Mouse (Mus musculus) heart, adult 11 months (tissue): ENCODE data around the gene Epha8.

Experiments
- DNase-seq: peaks from one replicate; pipeline ENCODE4 v3.0.0; 2022

Gene Epha8

GRCm38 (mm10) chr4:136956751-136957446 is at the start of gene Epha8:
Epha8 (minus strand) TSS chr4:136956816.
- DNase-seq = no peak

GRCm38 (mm10) chr4:137001825-137002224 is 45.2 kb upstream of the Epha8 start:
- no peak for DNase-seq

- DNase-seq = no peak
These were observed 44.4 kb upstream of the Epha8 start for GRCm38 (mm10) chr4:137001020-137001419.

GRCm38 (mm10) chr4:136998371-136998770 is 41.8 kb upstream of the Epha8 start:
- DNase-seq = no peak

- DNase-seq = no peak
These were observed 41.2 kb upstream of the Epha8 start for GRCm38 (mm10) chr4:136997723-136998345.

GRCm38 (mm10) chr4:136996933-136997332 is 40.3 kb upstream of the Epha8 start:
- DNase-seq = no peak

DNA sequence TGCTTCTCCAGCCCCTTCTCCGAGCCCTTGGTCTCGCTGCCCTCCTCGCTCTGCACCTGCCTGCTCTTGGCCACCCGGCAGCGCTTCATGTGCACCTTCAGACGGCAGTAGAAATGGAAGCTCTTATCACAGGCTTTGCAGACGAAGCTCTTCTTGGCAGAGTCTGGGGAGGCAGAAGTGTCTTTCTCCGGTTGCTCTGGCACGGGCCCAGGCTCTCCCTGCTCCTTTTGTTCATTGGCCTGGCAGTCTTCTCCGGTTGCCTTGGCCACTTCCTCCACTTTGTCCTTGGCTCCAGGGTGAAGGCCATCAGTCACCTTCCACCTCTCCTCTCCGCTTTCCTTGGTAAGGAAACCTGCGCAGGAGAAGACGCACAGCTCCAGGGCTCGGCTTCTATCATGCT is 38.7 kb upstream of the Epha8 start:
- DNase-seq = no peak

GRCm38 (mm10) chr4:136981993-136982695 is 25.5 kb upstream of the Epha8 start:
- no peak for DNase-seq

DNA sequence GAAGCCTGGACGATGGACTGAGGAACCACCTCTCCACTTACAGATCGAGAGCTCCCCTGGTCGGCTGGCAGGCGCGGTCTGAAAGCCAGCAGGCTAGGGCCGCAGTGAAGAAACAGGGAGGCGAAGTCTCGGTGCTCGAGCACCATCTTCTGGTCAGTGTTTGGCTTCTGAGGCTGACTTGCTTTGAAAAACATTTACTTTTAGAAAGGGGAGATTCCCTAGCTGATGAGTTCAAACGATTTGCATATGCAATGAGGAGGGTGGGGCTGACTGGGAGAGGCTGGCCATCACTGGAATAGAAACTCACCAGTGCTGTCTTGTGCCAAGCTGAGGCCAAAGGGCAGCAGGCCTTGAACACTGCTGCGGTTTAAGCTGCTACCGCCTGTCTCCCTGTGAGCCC is 24.7 kb upstream of the Epha8 start:
- DNase-seq = no peak

- DNase-seq = no peak
These were observed 24.3 kb upstream of the Epha8 start for GRCm38 (mm10) chr4:136980921-136981320.

GRCm38 (mm10) chr4:136977244-136977643 is 20.6 kb upstream of the Epha8 start:
- no peak for DNase-seq

GRCm38 (mm10) chr4:136970939-136971338 is 14.3 kb upstream of the Epha8 start:
- no peak for DNase-seq

GRCm38 (mm10) chr4:136969503-136970276 is 13.1 kb upstream of the Epha8 start:
- no peak for DNase-seq

DNA sequence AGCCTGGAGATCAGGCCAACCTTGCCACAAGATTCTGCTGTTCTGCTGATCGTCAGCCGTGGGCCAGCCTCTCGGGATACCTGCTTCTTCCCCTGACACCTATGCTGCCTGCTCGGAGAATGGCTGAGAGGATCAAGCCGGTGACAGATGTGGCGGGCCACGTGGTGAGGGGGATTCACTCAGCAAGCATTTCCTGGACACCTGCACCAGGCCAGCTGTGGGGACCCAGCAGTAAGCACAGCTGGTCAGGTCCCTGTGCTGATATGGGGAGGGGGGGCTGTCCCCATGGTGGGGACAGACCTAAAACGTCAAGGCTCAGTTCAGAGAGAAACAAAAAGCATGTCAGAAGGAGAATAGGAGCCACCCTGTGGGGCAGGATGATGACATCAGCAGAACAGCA is 12.5 kb upstream of the Epha8 start:
- DNase-seq = no peak

DNA sequence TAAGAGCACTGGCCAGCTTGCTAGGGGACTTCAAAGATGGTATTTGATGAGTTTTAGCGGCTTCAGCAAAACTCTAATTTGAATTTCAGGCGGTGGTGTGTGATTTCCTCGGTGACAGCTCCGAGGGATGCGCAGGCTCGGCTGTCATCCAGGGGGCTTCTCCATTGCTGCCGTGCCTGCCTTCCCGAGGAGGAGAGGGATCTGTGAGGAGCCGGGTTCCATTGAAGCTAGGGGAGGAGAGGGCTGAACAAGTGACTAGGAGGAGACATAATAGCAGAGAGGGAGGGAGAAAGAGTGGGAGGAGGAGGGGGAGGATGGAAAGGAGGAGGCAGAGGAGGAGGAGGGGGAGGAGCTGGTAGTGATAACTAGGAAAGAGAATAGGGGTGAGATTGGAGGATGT is 10.9 kb upstream of the Epha8 start:
- no peak for DNase-seq

DNA sequence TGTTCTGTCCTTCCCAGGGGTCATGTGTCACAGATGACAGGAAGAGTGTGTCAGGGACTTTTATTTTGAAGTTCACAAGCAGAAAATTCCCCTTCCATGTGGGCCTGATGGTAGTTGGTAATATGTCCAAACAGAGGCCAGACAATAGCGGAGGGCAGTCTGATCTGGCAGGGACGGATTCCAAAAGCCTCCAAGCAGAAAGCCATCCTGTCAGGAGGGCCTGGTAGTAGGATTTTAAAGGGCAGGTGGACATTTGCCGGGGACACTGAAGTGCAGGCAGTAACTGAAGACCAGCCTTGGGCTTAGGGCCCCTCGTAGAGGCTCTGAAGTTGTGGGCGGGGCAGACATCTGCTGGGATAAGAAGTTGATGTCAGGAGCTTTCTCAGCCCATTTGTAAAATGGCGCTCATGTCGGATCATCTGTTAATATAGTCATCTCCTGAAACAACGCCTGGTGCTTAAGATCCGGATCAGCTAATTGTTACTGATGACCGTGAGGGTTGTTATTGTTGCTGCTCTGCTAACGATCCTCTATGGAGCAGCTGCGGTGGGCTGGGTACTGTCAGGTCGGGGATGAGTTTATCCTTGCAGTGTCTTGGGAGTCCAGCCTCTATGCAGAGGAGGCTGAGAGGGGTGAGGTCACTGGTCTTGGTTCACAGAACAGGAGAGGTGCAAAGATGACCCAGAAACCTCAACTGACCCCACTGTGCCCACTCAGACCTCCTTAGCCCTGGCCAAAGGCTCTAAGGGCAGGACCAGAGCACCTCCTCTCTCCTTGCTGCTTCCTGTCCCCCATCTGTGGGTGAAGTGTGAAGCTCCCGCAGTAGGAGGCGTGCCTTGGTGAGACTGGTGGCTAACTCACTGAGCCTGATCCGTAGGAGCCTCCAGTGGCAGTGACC is 10.1 kb upstream of the Epha8 start:
- no peak for DNase-seq

DNA sequence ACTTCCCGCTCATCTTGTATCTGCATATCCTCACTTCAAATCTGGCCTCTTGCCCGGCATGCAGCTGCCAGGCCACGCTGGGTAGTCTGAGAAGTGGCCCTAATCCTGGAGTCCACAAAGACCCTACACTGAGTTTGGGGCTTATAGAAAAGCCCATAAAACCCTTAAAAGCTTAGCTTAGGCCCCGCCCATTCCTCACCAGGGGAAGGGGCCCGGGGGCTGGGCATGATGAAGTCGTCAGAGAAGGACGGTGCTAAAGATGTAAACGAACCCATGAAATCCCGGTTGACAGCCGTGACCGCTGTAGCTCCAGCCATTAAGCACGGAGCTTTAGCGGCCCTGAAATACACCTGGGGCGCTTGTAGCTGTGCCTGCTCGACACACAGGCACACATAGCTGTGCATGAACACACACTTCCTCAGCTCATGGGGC is 8.4 kb upstream of the Epha8 start:
- no peak for DNase-seq

DNA sequence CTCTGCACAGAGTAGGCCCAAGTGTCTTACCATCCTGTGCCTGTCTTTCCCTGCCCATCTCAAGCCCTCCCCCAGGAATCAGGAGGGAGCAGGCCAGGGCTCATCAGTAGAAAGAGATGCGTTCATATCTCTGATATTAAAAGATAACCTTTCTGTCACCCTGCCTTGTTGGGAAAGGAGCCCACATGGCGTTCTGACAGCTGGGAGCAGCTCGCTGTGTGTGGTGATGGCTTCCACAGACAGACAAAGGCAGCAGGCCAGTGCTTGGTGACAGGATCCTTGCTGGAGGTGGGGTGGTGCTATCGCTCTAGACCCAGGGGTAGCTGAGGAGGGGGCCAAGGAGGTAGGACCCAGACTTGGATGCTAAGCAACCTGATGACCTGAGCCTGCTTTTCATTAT is 5.8 kb upstream of the Epha8 start:
- DNase-seq = no peak

DNA sequence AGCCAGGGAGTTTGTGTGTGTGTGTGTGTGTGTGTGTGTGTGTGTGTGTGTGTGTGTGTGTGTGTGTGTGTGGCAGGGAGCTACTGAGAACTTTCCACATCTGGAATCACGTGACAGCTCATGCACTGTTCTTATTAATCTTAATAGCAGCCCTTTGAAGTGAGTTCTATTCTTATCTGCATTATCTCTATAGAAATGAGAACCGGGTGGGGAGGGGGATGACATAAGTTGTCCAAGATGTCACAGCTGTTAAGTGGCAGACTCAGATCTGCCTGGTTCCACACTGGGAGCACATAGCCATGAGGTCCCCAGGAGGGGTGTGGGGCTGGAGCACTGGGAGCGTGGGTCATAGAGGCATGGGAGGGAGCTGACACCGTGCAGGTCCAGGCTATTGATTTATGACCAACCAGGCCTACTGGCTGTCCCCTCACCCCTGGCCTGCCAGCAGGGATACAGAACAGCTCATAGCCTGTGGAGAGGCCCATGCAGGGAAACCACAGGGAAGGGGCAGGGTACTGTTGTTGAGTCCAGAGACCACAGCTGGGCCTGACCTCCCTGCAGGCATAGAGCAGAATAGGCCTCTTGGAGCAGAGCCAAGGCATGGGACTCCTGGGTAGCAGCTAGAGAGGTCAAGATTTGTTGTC is 5.1 kb upstream of the Epha8 start:
- no peak for DNase-seq

GRCm38 (mm10) chr4:136960581-136960980 is 4.0 kb upstream of the Epha8 start:
- no peak for DNase-seq

GRCm38 (mm10) chr4:136960068-136960467 is 3.5 kb upstream of the Epha8 start:
- DNase-seq = no peak

DNA sequence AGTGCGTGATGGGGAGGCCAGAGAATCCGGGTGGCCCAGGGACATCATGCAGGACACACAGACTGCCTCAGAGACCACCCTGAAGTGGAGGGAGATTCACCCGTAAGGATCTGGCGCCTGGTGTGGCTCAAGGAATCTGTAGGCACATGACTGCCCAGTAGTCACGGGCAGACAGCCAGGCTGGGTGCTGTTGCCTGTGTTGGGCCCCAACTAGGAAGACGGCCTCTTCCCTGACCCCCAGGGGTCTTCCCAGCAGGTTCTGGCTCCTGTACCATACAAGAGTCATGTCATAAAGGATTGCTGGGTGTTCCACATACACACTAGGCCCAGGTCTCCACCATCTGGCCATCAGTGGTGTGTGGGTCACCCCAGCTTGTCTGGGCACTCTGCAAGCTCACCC is 2.1 kb downstream of the Epha8 start:
- DNase-seq = no peak
